Mouse (Mus musculus) thymus, postnatal 4 days (tissue): ENCODE data around the gene Pax2.
A peak's percentile ranks its signal among the peaks of the same experiment; 100 is the strongest.

Source experiments
- DNase-seq: peaks from one replicate; pipeline ENCODE4 v3.0.0; 2021

The Pax2 gene

DNA sequence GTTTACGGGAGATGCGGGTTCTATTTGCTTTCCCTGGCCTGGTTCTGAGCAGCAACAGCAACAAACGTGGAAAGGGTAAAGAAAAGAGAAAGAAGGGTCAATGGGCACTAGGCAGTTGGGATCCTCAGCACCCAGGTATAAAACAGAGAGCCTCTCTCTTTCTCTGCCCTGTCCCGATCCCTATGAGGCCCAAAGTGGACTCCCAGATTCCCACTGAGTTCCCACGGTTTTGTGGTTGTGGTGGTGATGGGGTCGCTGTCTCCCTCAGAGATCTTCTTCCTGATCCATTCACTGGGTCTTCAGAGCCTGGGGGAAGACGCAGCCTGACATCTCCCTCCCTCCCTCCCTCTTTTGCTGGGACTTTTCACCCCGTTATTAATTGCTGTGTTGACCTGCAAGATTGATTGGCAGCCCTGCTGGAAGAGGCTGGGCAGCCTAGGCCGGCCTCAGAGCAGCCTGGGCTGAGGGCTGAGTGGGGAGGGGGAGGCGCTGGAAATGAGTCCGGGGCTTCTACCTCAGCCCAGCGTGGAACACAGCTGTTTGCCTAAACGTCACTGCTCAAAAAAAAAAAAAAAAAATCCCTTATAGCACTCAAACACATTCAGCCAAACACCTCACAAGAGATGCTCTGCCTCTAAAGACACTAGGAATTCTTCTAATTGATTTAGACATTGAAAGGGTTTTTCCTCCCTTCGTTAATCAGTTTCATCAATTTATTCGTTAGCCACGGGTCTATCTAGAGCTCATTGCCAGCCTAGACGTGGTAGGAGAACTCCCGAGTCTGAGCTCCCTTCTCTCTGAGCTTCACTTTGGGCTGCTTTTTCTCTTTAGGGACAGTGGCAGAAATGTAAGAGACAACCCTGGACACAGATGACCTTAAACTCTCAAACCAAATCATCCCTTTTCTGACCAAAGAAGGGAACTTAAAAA lies 6.5 kb upstream of the Pax2 start:
- no peak for DNase-seq

DNA sequence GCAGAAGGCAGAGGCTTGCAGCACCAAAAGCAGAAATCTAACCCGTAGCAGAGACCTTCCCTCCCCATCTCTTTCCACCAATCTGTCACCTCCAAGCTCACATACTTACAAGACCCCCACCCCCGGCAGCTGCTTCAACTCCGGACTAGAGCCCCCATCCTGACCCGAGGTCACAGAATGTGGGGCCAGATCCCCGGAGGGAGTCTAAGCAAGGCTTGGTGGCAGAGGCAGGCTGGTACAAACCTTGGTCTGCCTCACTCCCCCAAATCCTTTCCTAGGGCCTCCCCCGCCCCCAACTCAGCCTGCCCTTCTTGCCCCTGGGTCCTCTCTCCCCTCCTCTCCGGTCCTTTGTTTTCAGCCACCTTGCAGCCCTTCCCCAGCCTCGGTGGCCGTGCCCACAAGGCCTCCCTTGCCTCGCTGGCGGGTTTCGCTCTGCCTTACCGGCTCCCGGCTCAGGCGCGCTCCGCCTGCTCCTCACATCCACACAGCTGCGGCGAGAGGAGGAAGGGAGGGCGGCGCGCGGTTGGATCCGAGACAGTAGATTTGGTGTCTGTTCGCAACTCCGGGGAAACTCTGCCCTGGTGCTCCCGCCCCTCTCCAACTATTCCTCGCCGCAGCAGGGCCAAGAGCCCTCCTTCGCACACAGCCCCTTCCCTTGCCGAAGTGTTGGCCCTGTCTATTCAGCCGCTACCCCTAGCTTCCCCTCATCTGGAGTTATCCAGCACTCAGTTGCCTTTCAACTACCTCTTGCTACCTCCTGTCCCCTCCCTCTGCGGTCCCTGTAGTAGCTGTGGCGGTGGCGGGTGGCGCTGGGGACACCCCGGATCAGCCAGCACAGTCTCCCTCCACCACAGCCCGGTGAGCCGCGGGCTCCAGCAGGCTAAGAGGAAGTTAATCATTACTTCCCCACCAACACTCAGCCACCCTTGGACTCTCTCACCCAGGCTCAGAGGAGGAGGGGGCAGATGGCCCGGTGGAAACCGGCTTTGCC lies 5.5 kb upstream of the Pax2 start:
- DNase-seq: peak; percentile 26

DNA sequence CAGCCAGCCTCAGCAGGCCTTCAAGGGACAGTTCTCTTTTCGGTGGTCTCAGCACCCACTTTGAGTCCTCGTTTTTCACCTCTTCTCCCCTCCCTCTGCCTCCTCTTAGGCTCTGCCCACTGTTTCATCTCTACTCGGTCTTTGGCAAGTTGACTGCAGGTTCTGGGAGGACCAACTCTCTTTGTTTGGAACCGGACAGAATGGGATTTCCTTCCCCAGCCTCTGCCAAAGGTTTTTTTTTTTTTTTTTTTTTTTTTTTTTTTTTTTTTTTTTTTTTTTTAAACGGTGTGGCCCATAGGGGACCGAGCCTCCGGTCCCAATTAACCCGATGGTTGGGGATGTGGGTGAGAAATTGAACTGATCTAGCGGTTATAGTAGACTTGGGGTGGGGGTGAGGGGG lies 4.8 kb upstream of the Pax2 start:
- no peak for DNase-seq

DNA sequence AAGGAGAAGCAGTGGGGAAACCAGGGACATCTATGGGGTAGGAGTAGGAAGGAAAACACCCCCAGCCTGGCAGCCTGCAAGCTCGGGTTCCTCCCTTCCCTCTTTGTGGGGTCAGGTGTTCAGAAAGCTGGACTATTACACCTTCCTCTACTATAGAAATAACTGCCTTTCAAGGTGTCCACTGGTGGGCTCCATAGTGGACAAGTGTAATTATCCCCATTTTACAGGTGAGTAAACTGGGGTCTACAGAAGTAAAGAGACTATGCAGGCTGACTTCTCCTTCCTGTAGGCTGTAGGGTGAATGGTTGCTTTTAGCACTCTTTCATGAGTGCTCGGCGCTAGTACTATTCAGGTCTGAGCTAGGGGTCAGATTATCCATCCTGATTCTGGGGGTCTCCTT lies 4.3 kb upstream of the Pax2 start:
- no peak for DNase-seq

DNA sequence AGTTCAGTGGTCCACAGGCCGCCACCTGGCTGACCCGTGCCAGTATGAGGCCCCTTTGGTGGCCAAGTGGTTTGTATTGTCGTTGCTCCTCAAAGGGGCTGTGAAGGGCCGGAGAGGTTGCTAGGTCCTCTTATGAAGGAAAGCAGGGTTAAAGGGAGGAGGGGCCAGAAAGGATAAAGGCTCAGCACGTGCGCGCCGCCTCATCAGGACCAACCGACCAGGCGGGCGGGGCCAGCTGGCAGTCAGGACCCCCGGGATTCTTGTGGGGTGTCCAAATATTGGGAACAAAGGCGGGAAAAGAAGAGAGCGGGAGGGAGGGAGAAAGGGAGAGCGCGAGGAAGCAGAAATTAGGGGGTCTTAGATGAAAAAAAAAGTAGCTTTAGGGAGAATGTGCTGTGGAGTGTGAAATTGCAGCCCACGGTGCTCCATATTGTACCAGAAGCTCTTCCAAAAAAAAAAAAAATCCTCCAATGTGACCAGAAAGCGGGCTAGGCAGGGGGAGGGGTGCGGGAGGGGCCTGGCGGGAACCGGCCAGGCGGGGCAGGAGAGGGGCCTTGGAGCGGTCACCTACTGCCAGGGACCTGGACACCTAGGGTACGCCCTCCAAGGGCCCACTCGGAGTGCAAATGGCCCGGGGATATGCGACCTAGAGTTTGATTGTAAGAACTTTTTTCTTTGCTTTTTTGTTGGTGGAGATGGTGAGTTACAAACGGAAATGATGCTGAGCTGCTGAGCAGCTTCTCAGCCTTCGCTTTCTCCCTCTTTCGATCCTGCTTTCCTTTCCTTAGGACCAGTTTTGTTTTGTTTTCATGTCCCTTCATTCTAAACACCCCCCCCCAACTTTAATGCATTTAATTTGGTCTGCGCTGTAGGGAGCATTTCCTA lies 3.5 kb upstream of the Pax2 start:
- DNase-seq: no peak

DNA sequence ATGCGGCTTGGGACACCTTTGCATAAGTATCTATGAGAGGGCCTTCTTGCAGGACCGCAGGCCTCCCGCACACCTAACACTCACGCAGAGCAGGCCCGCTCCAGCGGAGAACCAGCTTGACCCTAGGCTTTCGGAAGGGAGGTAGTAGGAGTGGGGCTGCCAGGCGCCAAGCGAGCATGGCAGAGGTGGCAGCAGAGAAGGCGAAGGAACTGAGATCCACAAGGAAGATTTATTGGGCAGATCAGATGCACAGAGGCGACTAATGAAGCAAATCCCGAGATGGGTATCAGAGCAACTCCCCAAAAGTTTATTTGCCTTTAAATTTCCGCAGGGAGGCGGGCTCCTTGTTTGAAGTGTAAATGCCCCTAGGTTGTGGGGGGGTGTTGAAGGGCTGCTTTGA lies 2.5 kb upstream of the Pax2 start:
- DNase-seq: no peak

DNA sequence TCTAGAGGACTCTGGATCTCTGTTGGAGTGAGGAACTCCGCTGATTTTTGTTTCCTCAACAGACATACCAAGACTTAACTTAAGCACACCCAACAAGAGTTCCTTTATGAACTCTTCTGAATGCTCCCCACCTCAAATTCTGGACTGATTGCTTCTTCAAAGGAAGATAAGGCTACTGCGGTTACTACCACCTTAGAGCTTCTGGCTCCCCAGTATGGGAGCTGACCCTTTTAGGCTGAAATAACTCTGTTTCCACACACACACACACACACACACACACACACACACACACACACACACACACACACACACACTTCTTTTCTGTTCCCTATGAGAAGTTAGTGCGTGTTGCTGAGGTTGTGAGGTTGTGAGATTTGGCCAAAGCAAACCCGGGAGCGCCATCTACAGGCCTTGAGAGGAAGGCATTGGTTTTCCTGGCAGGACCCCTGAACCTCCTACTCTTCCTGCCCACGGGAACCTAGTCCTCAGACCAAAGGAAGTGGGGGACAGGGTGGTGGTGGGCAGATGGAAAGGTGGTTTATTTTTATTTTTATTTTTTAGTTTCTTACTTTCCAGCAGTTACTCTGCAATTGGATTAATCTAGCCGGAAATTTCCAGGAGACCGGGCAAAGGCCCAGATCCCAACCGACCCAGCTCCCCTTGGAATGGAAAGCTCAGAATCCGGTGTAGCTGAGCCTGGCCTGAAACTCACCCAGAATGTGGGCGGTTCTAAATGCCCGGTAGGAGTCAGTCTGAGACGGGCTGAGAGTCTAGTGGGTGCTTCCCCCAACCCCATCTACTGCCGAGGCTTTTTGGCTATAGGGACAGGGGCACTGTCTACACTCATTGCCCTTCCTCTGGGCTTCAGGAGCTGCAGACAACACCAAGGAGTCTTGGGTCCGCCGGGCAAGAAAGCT lies 1.1 kb upstream of the Pax2 start:
- peak; percentile 51 for DNase-seq

DNA sequence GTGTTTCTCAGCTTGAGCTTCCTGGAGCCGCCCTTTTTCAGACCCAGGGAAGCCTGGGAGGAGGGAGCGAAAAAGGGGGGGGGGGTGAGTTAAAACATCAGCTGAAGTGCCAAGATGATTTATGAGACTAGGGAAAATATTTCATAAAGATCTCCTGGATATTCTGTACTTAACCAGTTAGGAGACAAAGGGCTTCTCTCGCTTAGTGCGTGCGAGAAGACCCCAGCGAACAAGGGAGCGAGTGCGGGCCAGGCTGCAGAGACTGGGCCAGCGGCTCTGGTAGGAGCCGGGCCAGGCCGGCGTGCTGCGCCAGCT lies 510 bp upstream of the Pax2 start:
- no peak for DNase-seq

DNA sequence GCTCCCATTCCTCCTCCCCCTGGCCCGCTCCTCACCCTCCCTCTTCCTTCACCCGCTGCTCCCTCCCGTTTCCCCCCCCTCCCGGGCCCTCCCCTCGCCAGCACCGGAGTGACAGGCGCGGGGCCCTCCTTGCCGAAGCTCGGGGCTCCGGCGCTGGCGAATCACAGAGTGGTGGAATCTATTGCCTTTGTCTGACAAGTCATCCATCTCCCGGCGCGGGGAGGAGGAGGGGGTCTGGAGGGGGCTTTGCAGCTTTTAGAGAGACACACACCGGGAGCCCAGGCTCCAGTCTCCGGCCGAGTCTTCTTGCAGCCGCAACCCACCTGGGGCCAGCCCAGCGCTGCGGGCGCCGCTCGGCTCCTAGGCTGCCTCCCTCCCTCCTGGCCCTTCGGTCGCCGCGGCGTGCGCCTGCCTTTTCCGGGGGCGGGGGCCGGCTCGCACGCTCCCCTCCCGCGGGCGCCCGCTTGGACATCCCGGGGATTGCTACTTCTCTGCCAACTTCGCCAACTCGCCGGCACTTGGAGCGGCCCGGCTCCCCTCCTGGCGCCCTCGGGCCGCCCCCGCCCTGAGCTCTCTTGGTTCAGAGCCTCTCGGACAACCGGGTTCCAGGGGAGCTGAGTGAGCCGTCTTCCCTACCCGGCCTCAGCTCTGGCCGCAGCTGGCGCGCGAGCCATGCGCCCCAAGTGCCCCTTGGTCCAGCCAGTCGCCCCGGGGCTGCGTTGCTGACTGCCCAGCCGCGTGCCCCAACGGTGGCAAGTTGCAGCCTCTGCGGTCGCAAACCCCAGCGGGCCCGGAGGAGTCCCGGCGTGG lies 781 bp downstream of the Pax2 start:
- peak; percentile 24 for DNase-seq

DNA sequence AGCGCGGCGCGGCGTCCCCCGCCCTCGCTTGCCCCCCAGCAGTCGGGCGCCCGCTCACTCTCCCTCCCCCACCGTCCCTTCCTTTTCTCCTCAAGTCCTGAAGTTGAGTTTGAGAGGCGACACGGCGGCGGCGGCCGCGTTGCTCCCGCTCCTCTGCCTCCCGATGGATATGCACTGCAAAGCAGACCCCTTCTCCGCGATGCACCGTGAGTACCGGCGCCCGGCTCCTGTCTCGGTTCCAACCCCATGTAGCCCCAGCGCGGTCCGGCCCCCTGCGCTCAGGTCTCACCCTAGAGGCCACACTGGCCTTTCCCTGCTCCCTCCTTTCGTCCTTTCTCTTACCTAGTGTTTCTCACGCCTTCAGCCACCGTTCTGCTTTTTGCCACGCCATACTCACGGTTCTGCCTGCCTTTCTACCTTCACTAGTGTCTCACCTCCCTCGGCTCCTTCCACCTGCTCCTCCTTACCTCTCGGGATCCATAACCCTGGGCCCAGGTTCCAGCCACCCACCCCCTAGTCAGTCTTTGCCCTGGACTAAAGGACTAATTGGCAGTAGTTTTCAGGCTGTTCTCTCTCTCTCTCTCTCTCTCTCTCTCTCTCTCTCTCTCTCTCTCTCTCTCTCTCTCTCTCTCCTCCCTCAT lies 1.5 kb downstream of the Pax2 start:
- no peak for DNase-seq

DNA sequence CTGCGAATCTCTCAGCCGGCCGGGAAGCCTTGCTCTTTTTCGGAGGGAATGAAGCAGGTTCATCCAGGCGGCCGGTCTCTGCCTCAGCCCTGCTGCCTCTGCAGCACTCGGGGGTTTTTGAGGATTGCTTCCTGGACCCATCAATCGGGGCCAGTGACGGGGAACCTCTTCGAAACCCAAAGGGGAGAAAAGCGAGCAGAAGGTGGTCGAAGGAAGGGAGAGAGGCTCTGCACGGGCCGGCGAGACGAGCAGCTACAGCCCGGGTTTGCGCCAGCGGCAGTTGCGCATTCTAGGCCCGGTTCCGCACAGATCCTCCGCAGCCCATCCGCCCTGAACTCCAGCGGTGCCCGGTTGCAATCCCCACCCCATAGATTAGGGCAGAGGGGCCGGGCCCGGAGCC lies 3.0 kb downstream of the Pax2 start:
- DNase-seq: no peak

DNA sequence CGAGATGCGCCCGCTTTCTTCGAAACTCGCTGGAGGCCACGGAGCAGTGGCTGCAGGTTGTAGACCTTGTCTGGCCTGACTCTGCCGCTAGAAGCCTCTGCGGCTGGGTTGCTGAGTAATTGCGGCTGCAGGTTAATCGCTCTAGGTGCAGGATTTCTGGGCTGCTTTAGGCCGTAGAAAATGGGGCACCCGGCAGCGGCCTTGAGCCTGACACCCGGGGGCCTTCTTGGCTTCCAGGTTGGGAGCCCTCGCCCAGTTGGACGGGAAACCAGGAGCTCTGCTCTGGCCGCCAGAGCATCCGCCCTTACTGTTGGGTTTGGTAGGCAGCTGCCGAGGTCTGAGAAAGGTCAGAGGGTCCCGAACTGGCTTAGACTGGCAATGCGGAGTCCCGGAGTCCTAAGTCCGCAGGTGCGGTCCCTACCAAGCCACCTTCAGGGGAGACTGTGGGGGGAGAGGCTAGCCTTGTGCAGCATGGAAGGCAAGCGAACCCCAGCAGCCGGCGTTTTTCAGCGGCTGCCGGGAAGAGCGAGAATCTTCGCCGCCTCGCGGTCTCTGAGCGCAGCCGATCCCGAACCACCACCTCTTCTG lies 3.8 kb downstream of the Pax2 start:
- no peak for DNase-seq

DNA sequence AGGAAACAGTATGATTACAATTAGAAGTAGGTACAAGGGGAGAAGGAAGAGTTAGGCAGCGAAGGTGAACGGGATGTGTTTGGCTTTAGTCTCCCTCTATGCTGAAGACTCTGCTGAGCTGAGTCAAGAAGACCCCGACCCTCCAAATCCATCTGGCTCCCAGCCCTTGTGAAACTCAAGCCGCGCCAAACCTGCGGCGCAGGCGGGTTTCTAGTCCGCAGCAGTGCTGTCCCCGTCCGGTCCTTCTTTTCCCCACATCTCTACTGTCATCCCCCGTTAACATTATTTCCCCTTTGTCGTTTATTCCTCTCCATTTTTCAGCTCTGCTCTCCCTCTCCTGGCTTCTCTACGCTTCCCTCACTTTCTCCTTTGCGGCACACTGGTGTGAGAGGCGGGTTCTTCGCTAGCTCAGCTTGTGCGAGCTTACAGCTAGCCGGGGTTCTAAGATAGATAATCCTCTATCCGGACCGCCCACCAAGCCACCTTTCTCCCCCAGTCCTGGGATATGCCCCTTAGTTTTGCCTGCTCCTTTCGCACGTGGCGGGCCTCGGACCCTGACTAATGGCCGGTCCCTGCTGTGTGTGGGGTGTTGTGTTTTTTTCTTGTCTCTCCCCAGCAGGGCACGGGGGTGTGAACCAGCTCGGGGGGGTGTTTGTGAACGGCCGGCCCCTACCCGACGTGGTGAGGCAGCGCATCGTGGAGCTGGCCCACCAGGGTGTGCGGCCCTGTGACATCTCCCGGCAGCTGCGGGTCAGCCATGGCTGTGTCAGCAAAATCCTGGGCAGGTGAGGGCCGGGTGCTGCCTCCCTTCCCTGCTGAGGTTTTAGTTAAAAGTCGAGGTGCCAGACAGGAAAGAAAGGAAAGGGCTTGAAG lies 4.7 kb downstream of the Pax2 start:
- DNase-seq: no peak

DNA sequence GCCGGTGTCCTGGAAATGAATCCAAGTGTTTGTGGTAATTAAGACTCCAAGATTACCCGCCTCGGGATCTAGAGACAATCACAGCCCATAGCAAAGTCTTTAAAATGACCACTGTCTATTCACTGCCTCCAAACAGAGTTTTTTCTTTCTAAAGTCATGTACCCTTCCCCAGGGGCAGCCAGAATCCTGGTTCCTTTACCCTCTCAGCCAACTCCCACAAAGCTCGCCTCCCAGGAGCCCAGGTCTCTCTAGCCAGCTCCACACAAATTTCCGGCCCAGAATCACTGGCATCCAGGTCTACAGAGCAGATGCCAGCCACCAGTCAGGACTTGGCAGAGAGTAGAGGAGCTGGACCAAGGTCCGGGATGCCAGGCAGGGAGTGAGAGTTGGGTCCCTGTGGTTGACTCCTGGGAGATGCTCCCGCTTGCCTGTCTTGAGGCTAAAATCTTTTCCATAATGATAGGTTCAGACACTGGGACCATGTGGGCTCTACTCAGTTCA lies 6.3 kb downstream of the Pax2 start:
- no peak for DNase-seq

DNA sequence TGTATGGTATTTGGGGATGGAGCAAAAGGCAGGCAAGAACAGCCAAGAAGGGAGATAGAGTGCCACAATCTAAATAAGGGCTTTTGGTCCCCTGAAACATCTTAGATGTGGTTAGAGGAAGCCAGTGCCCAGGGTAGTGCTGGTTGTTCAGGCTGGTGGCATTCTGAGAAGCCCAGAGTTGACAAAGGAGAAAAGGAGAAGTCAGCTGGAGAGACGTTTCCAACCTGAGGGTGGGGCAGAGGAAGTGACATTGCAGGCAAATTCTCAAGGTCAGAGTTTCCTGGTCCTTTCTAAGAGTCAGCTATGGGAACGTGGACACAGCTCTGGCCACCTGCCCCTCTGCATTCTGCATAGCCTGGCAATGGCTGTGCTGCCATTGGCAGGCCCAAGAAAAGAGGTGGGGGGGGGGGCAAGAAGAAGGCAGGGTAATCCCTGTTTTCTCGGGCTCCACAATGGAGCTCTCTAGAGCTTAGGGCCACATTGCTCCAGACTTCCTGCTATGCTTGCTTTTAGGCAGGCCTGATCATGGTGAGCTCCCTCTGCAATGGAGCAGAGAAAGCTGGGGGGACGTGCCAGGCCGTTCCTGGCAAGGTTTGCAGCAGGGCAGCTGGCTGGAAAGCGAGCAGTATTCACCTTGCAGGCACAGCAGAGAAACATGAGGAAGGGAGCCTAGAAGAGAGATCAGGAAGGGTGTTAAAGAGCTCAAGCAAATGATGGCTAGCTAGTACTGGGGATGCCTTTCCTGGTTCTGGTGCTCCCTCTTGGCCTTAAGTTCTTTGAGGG lies 14.6 kb downstream of the Pax2 start:
- DNase-seq: no peak

DNA sequence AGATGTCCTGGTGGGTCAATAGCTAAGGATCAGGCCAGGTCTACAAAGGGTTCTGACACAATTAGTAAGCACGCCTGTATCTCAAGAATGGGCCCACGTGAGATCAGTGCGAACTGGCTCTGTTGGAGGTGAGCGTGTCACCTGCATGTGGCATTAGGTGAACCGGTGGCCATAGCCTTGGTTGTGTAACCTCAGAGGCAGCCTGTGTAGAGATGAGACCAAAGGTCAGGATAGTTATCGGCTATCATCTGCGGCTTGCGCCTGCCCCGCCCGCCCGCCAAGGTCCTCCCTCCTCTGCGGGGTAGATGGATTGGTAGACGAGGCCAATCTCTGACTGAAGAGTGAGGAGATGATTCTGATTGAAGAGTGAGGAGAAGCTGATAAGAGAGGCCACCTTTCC lies 15.7 kb downstream of the Pax2 start:
- no peak for DNase-seq

DNA sequence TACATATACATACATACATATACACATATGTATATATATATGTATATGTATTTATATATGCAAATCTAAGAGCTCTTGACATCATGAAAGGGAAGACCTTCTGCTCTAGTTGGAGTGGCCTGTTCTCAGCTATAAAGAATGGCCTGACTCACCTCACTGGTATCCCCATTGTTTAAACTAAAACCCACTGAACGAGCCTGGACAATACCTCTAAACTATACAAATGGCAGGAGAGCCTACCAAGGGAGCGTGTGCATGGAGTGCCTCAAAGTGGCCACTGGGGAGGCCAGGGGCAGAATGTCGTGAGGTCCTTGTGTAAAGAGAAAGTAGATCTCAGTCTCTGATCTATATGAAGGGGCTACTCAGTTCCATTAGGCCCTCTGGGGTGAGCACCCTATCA lies 26.1 kb downstream of the Pax2 start:
- DNase-seq: no peak

DNA sequence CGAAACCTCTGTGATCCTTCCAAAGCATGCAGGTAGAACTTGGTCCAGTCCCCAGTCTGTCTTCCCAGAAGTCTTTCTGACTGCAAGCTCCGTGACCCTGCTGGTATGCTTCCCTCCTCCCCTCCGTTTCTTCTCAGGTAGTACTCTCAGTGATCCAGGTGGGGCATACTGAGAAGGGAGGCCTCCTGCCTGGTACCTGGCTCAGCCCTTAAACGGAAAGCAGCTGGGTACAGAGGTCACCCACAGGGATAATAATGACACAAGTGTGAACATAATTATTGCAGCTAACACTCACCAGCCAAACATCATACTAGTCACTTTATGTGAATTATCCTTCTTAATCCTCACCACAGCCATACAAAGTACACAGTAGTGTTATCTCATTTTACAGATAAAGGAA lies 28.5 kb downstream of the Pax2 start:
- DNase-seq: no peak
